Mouse (Mus musculus) frontal cortex, postnatal 14 days (tissue): Measurements from ENCODE around the gene Sema7a.
A peak's percentile ranks its signal among the peaks of the same experiment; 100 is the strongest.

Source experiments
- DNase-seq, 2 experiments: peaks; one replicate each; pipeline ENCODE4 v3.0.0; 2022; ENCODE audit warnings: low spot score in 2 of 2

Sema7a gene

GRCm38 (mm10) chr9:57938225-57939055 is 1.5 kb upstream of the Sema7a start:
- DNase-seq: peak; percentile 5 to 8

GRCm38 (mm10) chr9:57940349-57940794 is 460 bp downstream of the Sema7a start:
- no peak for DNase-seq

- DNase-seq: no peak
Measured at GRCm38 (mm10) chr9:57940861-57941638, 1.1 kb downstream of the Sema7a start.

DNA sequence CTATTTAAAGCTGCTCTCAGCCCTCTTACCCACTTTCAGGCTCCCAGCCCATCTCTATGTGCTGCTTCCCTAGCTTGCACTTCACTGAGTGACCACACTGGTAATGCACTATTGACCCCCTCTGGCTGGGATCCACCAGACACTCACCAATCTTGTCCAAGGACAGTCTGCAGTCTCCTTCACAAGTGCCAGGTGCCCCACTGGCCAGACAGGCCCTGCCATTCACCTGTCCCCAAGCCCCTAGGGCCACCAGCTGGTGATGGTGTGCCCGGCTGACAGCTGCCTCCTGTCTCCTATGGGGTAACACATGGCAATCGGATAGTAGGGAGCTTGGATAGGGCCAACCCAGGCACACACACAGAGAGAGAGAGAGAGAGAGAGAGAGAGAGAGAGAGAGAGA is 2.1 kb downstream of the Sema7a start:
- DNase-seq: no peak

- no peak for DNase-seq
Measured at GRCm38 (mm10) chr9:57943067-57943466, 3.2 kb downstream of the Sema7a start.

- no peak for DNase-seq
Measured at GRCm38 (mm10) chr9:57944572-57944971, 4.7 kb downstream of the Sema7a start.

GRCm38 (mm10) chr9:57945771-57946616 is 6.1 kb downstream of the Sema7a start:
- no peak for DNase-seq

DNA sequence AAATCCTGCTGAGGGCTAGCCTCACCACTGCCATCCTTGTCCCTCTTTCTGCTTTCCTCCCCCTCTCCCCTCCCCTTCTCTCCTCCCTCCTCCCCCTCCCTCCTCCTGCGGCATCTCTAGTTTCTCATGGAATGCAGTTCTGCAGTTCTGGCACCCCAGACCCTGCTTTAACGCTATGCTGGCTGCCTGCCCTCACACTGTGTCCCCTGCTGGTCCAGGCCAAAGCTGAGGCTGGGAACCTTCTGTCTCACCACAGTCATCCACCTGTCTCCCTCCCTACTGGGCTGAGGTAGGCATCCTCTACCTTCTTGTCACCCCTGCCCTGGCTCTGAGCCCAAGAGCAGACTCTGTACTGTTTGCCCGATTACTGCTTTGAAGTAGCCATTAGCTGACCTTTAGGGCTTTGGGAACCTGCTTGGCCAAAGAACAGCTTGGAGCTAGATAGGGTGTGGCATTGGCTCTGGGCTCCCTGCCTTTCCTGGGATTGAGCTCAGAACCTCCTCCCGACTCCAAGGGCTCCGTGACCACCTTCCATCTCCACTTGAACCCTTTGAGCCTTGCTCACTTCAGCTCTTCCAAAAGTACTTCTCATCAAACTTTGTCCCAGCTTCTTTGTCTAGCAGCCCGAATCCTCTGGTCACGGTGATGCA is 7.6 kb downstream of the Sema7a start:
- DNase-seq: no peak

- no peak for DNase-seq
Measured at GRCm38 (mm10) chr9:57948333-57948931, 8.5 kb downstream of the Sema7a start.

GRCm38 (mm10) chr9:57949102-57949704 is 9.3 kb downstream of the Sema7a start:
- no peak for DNase-seq

GRCm38 (mm10) chr9:57949879-57950278 is 10.0 kb downstream of the Sema7a start:
- DNase-seq: no peak

DNA sequence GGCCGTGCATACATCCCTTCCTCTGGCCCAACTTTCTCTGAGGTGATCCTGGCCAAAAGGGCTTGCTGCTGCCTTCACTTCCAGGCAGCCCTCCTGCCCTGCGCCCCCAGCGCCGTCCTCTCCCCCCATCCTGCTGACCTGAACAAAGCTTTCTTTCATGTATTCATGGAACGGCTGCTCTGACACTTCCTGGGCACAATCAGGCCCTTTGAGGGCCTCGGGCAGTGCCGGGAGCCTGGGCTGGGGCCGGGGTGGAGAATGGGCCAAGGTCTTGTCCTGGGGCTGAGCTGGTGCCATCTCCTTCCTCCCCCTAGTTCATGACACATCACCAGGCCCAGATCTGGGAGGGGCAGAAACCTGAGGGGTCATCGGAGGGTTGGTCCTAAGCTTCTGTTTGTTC is 10.6 kb downstream of the Sema7a start:
- DNase-seq: no peak

DNA sequence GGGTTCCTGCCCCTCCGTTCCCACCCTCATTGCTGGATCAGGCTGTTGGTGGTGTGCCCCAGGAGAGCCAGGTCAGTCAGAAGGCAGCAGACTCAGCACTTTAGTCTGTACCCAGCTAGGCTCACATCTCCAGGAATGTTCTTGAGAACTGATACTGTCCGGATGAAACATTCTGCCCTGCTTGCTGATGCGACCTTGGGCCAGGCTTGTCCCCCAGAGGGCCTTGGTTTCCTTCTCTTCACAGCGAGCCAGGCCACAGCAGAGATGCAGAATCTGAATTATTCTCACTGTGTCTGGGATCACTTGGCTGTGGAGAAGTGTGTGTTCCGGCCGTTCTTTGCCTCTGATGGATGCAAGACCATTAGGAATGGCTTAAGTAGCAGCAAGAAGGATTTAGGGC is 12.1 kb downstream of the Sema7a start:
- DNase-seq: no peak

- no peak for DNase-seq
Measured at GRCm38 (mm10) chr9:57954962-57955744, 15.2 kb downstream of the Sema7a start.

- DNase-seq: no peak
Measured at GRCm38 (mm10) chr9:57955764-57956163, 15.9 kb downstream of the Sema7a start.

DNA sequence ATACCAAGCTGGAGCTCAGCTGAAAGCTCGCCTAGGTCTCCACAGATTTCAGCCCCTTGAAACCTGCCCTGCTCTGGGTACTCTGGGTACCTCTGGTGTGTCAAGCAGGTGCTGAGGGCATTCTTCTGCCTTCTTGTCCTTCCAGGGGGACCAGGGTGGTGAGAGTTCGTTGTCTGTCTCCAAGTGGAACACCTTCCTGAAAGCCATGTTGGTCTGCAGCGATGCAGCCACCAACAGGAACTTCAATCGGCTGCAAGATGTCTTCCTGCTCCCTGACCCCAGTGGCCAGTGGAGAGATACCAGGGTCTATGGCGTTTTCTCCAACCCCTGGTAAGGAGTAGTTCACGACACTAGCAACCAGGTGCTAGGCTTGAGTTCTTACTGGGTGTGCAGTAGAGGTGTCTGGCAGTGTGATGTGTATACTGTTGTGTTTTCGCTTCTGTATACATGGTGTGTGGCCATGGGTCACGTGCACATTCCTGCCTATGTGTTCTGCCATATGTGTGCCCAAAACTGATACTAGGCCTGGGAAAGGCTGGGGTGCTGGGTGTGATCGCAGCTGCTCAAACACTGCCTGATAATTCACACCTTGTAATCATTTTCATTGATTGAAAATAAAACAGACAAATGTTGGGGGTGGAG is 16.4 kb downstream of the Sema7a start:
- no peak for DNase-seq

- no peak for DNase-seq
Measured at GRCm38 (mm10) chr9:57956838-57957236, 16.9 kb downstream of the Sema7a start.

DNA sequence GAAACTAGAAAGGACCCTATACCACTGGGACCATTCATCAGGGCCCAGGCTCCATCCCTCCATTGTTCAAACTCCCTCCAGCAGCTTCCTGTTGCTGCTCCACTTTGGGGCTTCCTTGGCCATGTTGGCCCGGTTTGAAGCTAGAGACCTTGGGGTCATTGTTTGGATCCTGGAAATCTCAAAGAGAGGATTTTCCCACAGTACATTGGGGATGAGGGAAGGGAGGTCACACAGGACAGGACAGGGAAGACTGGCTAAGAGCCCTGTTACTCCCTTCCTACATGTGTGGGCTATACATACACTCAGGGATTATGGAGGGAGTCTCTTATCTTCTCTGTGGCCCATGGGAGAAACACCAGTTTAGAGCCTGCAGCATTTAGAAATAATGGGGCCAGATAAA is 18.7 kb downstream of the Sema7a start:
- DNase-seq: no peak

DNA sequence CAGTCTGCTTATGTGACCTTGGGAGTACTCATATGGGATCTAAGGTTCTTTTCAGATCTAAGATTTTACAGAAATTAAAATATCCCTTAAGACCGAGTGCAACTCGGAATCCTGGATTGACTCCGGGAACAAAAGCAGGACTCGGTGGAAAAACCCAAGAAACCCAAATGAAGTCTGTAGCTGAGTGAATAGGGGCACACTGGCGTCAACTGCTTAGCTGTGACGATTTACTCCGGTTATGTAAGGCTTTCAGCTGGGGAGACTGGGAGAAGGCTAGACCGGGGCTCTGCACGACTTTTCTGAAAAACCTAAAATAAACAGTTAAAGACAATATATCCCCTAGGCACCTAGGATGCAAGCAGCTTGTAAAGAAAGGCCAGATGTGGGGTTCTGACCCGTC is 19.5 kb downstream of the Sema7a start:
- no peak for DNase-seq
